Mouse (Mus musculus) mouse embryonic stem cell (cell line): ENCODE data around the gene Mrgbp.

ENCODE experiments used
- in situ Hi-C, 2 experiments: fragments of 300-500 bp; cut with MboI; formaldehyde crosslinking; loops; 1 replicate in 1 of 2; 3 replicates in 1 of 2; pipeline ENCODE4 v1.14.3; 2019 to 2020; ENCODE audit warnings: low sequenced_read_pairs in 2 of 2, low pct_unique_long_range_greater_than_20kb in 1 of 2, mixed read lengths in 1 of 2; ENCODE audit not compliant: unreplicated experiment in 1 of 2

Gene Mrgbp

GRCm38 (mm10) chr2:180582481-180583153 is 1.5 kb downstream of the Mrgbp start:
- in situ Hi-C loops, result loop anchor here in 1 of 2 experiments (5.0 kb wide), 1 partner anchor 185 kb away; no protein-coding TSS in a partner anchor

GRCm38 (mm10) chr2:180583154-180583507 is 2.0 kb downstream of the Mrgbp start:
- in situ Hi-C loops, result loop anchor here in 1 of 2 experiments (5.0 kb wide), 1 partner anchor 184 kb away; no protein-coding TSS in a partner anchor

GRCm38 (mm10) chr2:180588736-180589122 is 7.6 kb downstream of the Mrgbp start:
- in situ Hi-C loops, result no loop called here

- in situ Hi-C loops, result no loop called here
Measured at GRCm38 (mm10) chr2:180589123-180589831, 8.2 kb downstream of the Mrgbp start, which contains the start of gene Ogfr. Gene Ogfr (plus strand): TSS chr2:180589245.

GRCm38 (mm10) chr2:180597490-180597889 is 16.4 kb downstream of the Mrgbp start, which contains the start of gene Col9a3:
Gene Col9a3 (plus strand): TSS chr2:180597790.
- in situ Hi-C loops, result no loop called here

- in situ Hi-C loops, result no loop called here
Measured at GRCm38 (mm10) chr2:180598157-180598705, 17.1 kb downstream of the Mrgbp start.

GRCm38 (mm10) chr2:180600569-180601021 is 19.5 kb downstream of the Mrgbp start:
- in situ Hi-C loops, result no loop called here

GRCm38 (mm10) chr2:180604781-180605180 is 23.7 kb downstream of the Mrgbp start:
- in situ Hi-C loops, result no loop called here

GRCm38 (mm10) chr2:180610283-180610682 is 29.2 kb downstream of the Mrgbp start:
- in situ Hi-C loops, result no loop called here

- in situ Hi-C loops, result no loop called here
Measured at GRCm38 (mm10) chr2:180611882-180612281, 30.8 kb downstream of the Mrgbp start.
